Mouse (Mus musculus) urinary bladder, postnatal 25 days (tissue): ENCODE data around the gene Tenm4.

Source experiments
- DNase-seq: peaks from one replicate; pipeline ENCODE4 v3.0.0; 2022; ENCODE audit warnings: low spot score

The Tenm4 gene

GRCm38 (mm10) chr7:96203812-96204560 is 32.9 kb downstream of the Tenm4 start:
- no peak for DNase-seq

- DNase-seq: no peak
These were observed 33.8 kb downstream of the Tenm4 start for GRCm38 (mm10) chr7:96204809-96205350.

- DNase-seq: no peak
These were observed 36.0 kb downstream of the Tenm4 start for GRCm38 (mm10) chr7:96207071-96207470.

DNA sequence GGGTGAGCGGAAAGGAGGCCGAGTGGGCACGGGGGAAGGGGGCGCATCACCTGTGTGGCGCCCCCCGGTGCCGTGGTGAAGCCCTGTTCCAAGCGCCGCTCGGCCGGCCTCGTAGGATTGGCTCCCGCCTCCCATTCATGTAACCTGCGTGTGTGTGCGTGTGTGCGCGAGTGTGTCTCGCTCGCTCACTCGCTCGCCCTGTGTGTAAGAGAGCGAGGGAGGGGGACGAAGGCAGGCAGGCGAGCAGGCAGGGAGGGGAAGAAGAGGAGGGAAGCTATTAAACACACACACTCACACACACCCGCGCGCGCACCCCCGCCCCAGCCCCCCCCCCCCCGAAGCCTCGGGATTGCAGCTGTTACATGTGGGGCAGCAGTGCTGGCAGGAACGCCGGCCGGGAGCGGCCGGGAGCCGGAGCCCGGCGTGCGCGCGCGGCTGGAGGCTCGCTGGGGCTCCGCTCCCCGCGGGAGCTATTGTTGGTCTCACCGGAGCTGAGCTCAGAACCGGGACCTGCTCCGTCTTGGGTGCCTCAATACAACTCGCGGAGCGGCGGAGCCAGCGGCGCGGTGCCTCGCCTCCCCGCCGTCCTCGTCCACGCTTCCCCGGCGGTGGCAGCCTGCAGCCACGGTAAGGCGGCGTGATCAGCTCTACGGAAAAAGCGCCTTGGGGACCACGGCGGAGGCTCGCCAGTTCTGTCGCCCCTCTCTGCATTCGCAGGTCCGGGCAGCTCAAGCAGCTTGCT is 38.9 kb downstream of the Tenm4 start:
- peak; percentile 30 for DNase-seq

DNA sequence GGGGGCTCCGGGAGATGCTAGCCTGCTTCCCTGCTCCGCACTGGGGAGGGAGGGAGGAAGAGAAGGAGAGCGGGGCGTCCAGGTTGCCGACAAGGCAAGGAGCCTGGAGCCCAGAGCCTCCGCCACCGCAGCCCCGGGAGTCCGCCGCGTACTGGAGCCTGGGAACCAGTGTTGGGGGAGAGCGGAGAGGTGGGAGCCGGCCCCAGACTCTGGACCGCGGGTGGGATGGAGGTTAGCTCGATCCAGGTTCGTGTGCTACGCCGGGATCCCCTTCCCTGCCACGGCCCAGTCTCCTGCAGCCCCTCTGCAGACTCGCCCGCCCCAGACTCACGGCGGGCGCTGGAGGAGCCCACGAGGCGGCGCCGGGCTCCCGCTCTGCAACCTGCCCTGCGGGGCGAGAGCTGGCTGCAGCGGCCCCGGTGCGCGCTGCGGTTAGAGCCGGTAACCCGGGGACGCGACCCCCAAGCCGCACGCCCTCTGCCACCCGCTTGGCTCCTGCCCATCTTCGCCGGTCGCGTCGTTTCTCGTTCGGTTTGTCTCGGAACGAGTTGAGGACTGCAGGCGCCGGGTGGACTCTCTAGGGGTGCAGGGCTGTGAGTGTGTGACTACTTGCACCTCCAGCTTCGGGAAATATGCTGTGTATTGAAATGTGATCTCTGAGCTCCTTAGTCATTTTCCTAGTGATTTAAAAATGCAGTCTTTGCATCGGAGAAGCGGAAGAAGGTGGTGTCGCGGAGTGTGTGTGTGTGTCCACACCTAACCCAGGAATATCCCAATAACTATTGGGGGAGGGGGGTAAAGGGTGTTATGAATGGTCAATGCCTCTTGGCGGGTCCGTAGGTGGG is 39.7 kb downstream of the Tenm4 start:
- DNase-seq: peak; percentile 22

DNA sequence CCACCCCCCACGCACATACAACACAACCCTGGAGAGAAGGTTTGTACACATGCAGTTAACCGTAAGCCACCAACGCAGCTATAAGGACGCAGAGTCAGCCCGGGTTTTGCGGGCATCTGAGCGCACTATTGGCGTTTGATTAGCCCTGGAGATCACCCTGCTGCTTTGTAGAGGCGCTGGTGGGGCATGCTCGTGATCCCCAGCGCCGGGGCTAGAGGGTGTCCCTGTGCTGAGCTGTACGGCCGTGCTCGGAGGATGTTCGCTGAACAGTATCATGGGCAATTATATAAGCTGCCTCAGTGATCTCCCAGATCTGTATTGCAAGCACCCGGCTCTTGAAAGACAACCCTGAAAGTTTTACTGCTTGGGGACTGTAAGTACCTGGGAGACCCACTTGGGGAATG is 40.6 kb downstream of the Tenm4 start:
- DNase-seq: no peak

DNA sequence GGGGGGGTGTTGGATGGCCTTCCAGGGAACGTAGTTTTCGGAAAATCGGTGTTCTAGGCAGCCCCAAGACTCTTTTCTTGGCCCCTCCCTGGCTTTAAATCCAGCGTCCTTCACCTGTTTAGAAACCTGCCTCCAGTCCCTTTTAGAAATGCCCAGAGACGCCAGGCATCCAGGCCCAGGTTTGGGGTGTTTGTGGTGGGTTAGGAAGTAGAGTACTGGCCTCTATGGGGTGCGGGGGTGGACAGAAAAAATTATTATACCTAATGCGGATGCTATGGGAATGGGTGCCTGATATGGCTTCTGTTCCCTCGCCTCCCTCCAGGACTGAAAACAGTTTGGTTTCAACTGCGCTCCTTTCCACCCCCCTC is 41.2 kb downstream of the Tenm4 start:
- DNase-seq: no peak

GRCm38 (mm10) chr7:96212592-96213541 is 41.8 kb downstream of the Tenm4 start:
- DNase-seq: peak; percentile 29

- no peak for DNase-seq
These were observed 42.7 kb downstream of the Tenm4 start for GRCm38 (mm10) chr7:96213741-96214140.

DNA sequence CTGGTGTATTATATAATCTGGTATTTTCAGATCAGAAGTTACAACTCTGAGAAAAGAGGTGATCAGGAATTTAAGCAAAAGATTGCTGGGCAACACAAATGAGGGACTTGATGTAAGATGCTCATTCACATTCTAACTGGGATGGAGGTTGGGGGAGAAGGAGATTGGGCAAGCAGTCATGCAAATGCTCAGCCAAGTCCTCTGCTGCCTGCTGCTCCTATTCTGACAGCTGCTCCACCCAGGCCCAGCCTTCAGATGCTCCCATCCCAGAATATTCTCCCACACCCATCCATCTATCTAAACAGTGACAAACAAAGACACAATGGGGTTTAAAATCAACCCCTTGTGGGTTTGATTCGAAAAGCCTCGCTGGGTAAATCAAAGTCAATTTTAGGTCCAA is 43.8 kb downstream of the Tenm4 start:
- no peak for DNase-seq

GRCm38 (mm10) chr7:96215894-96216509 is 45.0 kb downstream of the Tenm4 start:
- no peak for DNase-seq

DNA sequence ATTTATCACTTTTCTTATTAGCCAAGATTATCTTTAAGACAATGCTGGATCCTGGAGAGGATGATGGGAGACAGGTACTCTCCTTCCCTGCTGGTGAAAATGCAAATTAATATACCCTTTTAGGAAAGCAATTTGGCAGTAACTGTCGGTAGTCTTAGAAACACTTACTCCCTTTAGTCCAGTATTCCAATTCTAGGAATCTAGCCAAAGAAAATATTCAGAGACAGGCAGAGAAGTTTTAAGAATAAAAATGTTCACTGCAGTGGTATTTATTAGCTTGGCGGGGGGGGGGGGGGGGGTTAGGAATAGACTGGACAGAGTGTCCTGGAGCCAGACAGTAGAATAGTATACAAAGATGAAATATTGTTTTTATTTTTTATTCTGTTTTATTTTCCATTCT is 48.3 kb downstream of the Tenm4 start:
- DNase-seq: no peak

DNA sequence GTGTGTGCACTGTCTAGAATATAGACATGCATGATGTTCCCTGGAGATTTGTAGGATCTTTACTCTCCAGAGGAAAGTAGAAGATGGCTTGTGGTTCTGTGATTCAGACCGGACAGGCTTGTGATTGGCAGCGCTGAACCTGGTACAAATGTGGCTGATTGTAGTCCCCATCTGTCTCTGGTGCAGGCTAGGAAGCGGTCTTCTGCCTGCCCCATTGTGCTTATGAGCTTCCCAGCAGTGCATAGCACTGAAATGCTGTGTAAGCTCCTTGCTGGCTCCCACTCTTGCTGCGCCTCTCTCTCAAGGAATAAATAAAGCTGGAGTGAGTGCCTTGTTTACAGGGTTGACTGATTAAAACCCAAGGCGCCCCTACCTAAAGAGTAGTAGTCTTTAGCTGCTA is 49.6 kb downstream of the Tenm4 start:
- DNase-seq: no peak

- DNase-seq: no peak
These were observed 51.5 kb downstream of the Tenm4 start for GRCm38 (mm10) chr7:96222569-96222968.

- no peak for DNase-seq
These were observed 57.7 kb downstream of the Tenm4 start for GRCm38 (mm10) chr7:96228562-96229268.

- no peak for DNase-seq
These were observed 59.1 kb downstream of the Tenm4 start for GRCm38 (mm10) chr7:96230006-96230719.

- no peak for DNase-seq
These were observed 59.7 kb downstream of the Tenm4 start for GRCm38 (mm10) chr7:96230720-96231241.

GRCm38 (mm10) chr7:96235847-96236246 is 64.8 kb downstream of the Tenm4 start:
- no peak for DNase-seq

DNA sequence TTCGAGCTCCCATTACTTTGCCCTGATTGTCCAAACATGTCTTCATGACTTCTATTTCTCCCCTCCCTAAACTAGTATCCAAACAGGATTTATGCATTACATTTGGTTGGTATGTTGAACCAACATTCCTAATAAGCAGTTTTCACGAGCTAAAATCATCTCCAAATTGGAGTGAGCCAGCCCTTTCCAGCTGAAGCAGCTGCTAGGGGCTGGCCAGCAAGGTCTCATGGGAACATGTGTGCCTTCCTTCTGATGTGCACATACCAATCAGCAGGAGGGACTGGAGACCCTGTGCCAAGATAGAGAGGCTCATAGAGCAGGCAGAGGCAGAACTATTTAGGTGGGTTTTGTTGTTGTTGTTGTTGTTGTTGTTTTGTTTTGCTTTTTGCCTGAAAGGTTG is 69.6 kb downstream of the Tenm4 start:
- DNase-seq: no peak
